Mouse (Mus musculus): ENCODE results near the gene Igdcc3. TPM values are rescaled to one million over a fixed set of nuclear protein-coding genes. Genes with fewer than 3 reads are reported as not detected.

The Igdcc3 gene
- 1 to 10 TPM; 2.2 to 3.6 TPM for total RNA-seq (2021)
- long read RNA-seq, experiment 1, partial matches to known transcripts = 0 of 2 reads
- long read RNA-seq, experiment 1, other reads (novel, unspliced or antisense) = 1 of 2 reads
- long read RNA-seq, experiment 2, partial matches to known transcripts = 2 of 4 reads
- long read RNA-seq, experiment 2, other reads (novel, unspliced or antisense) = 0 of 4 reads

- peak in 1 of 2 experiments; percentile 12 for DNase-seq (ENCODE audit: low spot score in 2 of 2)
Measured at GRCm38 (mm10) chr9:65140936-65141305, at the start of gene Igdcc3. Igdcc3 (plus strand) TSS chr9:65141189.

GRCm38 (mm10) chr9:65094237-65094636, 46.8 kb upstream of the Igdcc3 start:
- peak; percentile 37 to 41 for DNase-seq (ENCODE audit: low spot score in 2 of 2)

- DNase-seq (ENCODE audit: low spot score in 2 of 2) = no peak
Measured at GRCm38 (mm10) chr9:65100991-65101685, 39.9 kb upstream of the Igdcc3 start, which contains the start of gene Igdcc4. Igdcc4 (plus strand) TSS chr9:65101486.

GRCm38 (mm10) chr9:65101686-65102376, 39.2 kb upstream of the Igdcc3 start:
- peak; percentile 16 to 46 for DNase-seq (ENCODE audit: low spot score in 2 of 2)

- no peak for DNase-seq (ENCODE audit: low spot score in 2 of 2)
Measured at GRCm38 (mm10) chr9:65102377-65103172, 38.4 kb upstream of the Igdcc3 start.

GRCm38 (mm10) chr9:65103173-65103752, 37.7 kb upstream of the Igdcc3 start:
- no peak for DNase-seq (ENCODE audit: low spot score in 2 of 2)

GRCm38 (mm10) chr9:65106821-65107220, 34.2 kb upstream of the Igdcc3 start:
- no peak for DNase-seq (ENCODE audit: low spot score in 2 of 2)

- no peak for DNase-seq (ENCODE audit: low spot score in 2 of 2)
Measured at GRCm38 (mm10) chr9:65107893-65108292, 33.1 kb upstream of the Igdcc3 start.

GRCm38 (mm10) chr9:65109132-65110072, 31.6 kb upstream of the Igdcc3 start:
- no peak for DNase-seq (ENCODE audit: low spot score in 2 of 2)

GRCm38 (mm10) chr9:65111698-65112097, 29.3 kb upstream of the Igdcc3 start:
- no peak for DNase-seq (ENCODE audit: low spot score in 2 of 2)

- no peak for DNase-seq (ENCODE audit: low spot score in 2 of 2)
Measured at GRCm38 (mm10) chr9:65113694-65114093, 27.3 kb upstream of the Igdcc3 start.

GRCm38 (mm10) chr9:65115891-65116290, 25.1 kb upstream of the Igdcc3 start:
- DNase-seq (ENCODE audit: low spot score in 2 of 2) = no peak

GRCm38 (mm10) chr9:65117516-65117915, 23.5 kb upstream of the Igdcc3 start:
- no peak for DNase-seq (ENCODE audit: low spot score in 2 of 2)

GRCm38 (mm10) chr9:65120935-65121334, 20.1 kb upstream of the Igdcc3 start:
- DNase-seq (ENCODE audit: low spot score in 2 of 2) = peak in 1 of 2 experiments; percentile 66

- no peak for DNase-seq (ENCODE audit: low spot score in 2 of 2)
Measured at GRCm38 (mm10) chr9:65122545-65122944, 18.4 kb upstream of the Igdcc3 start.

- DNase-seq (ENCODE audit: low spot score in 2 of 2) = peak in 1 of 2 experiments; percentile 37
Measured at GRCm38 (mm10) chr9:65123552-65124168, 17.3 kb upstream of the Igdcc3 start.

GRCm38 (mm10) chr9:65128123-65128815, 12.7 kb upstream of the Igdcc3 start:
- DNase-seq (ENCODE audit: low spot score in 2 of 2) = peak in 1 of 2 experiments; percentile 41

- DNase-seq (ENCODE audit: low spot score in 2 of 2) = no peak
Measured at GRCm38 (mm10) chr9:65131717-65132116, 9.3 kb upstream of the Igdcc3 start.

GRCm38 (mm10) chr9:65133739-65134138, 7.2 kb upstream of the Igdcc3 start:
- peak; percentile 62 to 66 for DNase-seq (ENCODE audit: low spot score in 2 of 2)

Data from adrenal gland, postnatal 4 days (tissue).